Mouse (Mus musculus) CH12.LX (cell line): ENCODE measurements around the gene Fzd10. TPM values are rescaled to one million over a fixed set of nuclear protein-coding genes. Genes with fewer than 3 reads are reported as not detected.

Experiments
- DNase-seq: peaks from one replicate; pipeline ENCODE4 v3.0.0-alpha.2; 2013; ENCODE audit errors: extremely low read depth
- H3K27ac ChIP-seq: 2 replicates; pipeline ENCODE4 v1.5.1; 2012; ENCODE audit warnings: low read depth, mild to moderate bottlenecking, control low read depth, moderate library complexity; ENCODE audit not compliant: insufficient read depth
- H3K27me3 ChIP-seq: replicated peaks from 2 replicates; pipeline ENCODE3; 2012; ENCODE audit warnings: inconsistent platforms
- H3K36me3 ChIP-seq, 2 experiments: replicated peaks in 1 of 2; 2 replicates each; pipeline versions ENCODE3 to v1.6.1; 2012; ENCODE audit warnings: inconsistent platforms in 1 of 2, low read length in 1 of 2, mild to moderate bottlenecking in 1 of 2, mixed read lengths in 1 of 2, moderate library complexity in 1 of 2; ENCODE audit not compliant: control insufficient read depth in 1 of 2, insufficient read depth in 1 of 2
- H3K4me1 ChIP-seq, 2 experiments: 2 replicates each; pipeline ENCODE4 v1.6.1; 2012; ENCODE audit warnings: inconsistent platforms in 1 of 2, moderate library complexity in 1 of 2; ENCODE audit not compliant: insufficient read depth in 2 of 2, control insufficient read depth in 1 of 2
- H3K4me2 ChIP-seq: 2 replicates; pipeline ENCODE4 v1.6.1; 2012; ENCODE audit warnings: low read depth, mild to moderate bottlenecking, control low read depth; ENCODE audit not compliant: poor library complexity, insufficient read depth, severe bottlenecking
- H3K4me3 ChIP-seq, 3 experiments: fragments of 150-350 bp in 1 of 3; sonication (generic) in 1 of 3; replicated peaks in 1 of 3; 2 replicates each; pipeline versions ENCODE3 to v1.5.1; 2011 to 2012; ENCODE audit warnings: low read depth in 2 of 3, low read length in 2 of 3, mild to moderate bottlenecking in 2 of 3, moderate library complexity in 2 of 3, control low read depth in 1 of 3, improper control_type of control experiment in 1 of 3, inconsistent platforms in 1 of 3, mixed read lengths in 1 of 3; ENCODE audit not compliant: poor library complexity in 1 of 3
- H3K79me2 ChIP-seq: replicated peaks from 2 replicates; pipeline ENCODE4 v1.6.1; 2012; ENCODE audit warnings: mild to moderate bottlenecking, moderate library complexity; ENCODE audit not compliant: control insufficient read depth, poor library complexity, insufficient read depth, severe bottlenecking; ENCODE audit errors: extremely low read depth
- H3K9ac ChIP-seq: 2 replicates; pipeline ENCODE4 v1.6.1; 2012; ENCODE audit warnings: low read depth, mild to moderate bottlenecking, control low read depth, moderate library complexity; ENCODE audit not compliant: insufficient read depth
- H3K9me3 ChIP-seq: replicated peaks from 2 replicates; pipeline ENCODE3; 2012; ENCODE audit warnings: low read length, inconsistent platforms, mixed read lengths
- CHD1 ChIP-seq: IDR thresholded peaks from 2 replicates; pipeline ENCODE4 v1.6.1; 2012; ENCODE audit warnings: low read depth, low read length, improper control_type of control experiment, inconsistent platforms
- CHD2 ChIP-seq: IDR thresholded peaks from 2 replicates; pipeline ENCODE4 v1.6.1; 2011; ENCODE audit warnings: low read length, improper control_type of control experiment
- E2F4 ChIP-seq: IDR thresholded peaks from 2 replicates; pipeline ENCODE4 v1.6.1; 2011; ENCODE audit warnings: low read depth, low read length, improper control_type of control experiment; ENCODE audit not compliant: insufficient replicate concordance
- EP300 ChIP-seq: IDR thresholded peaks from 2 replicates; pipeline ENCODE4 v1.6.1; 2011; ENCODE audit warnings: low read length, improper control_type of control experiment
- ETS1 ChIP-seq: conservative IDR thresholded peaks from 2 replicates; pipeline ENCODE4 v1.6.1; 2012; ENCODE audit warnings: low read depth, mild to moderate bottlenecking, inconsistent platforms, low read length, improper control_type of control experiment, moderate library complexity
- JUN ChIP-seq: IDR thresholded peaks from 2 replicates; pipeline ENCODE4 v1.6.1; 2011; ENCODE audit warnings: low read depth, mild to moderate bottlenecking, low read length, improper control_type of control experiment, moderate library complexity; ENCODE audit not compliant: insufficient read depth
- MAFK ChIP-seq: IDR thresholded peaks from 2 replicates; pipeline ENCODE4 v1.6.1; 2011; ENCODE audit warnings: low read length, improper control_type of control experiment; ENCODE audit not compliant: insufficient replicate concordance
- MAX ChIP-seq: IDR thresholded peaks from 2 replicates; pipeline ENCODE4 v1.6.1; 2011; ENCODE audit warnings: low read length, improper control_type of control experiment
- MXI1 ChIP-seq: IDR thresholded peaks from 2 replicates; pipeline ENCODE4 v1.6.1; 2011; ENCODE audit warnings: mild to moderate bottlenecking, low read depth, low read length, improper control_type of control experiment
- NELFE ChIP-seq: IDR thresholded peaks from 2 replicates; pipeline ENCODE4 v1.6.1; 2011; ENCODE audit warnings: low read depth, low read length, improper control_type of control experiment
- PAX5 ChIP-seq: IDR thresholded peaks from 2 replicates; pipeline ENCODE4 v1.6.1; 2012; ENCODE audit warnings: low read length, inconsistent platforms, mixed read lengths
- RAD21 ChIP-seq: IDR thresholded peaks from 2 replicates; pipeline ENCODE4 v1.6.1; 2011; ENCODE audit warnings: low read depth, mild to moderate bottlenecking, low read length, improper control_type of control experiment, moderate library complexity
- TCF12 ChIP-seq: IDR thresholded peaks from 2 replicates; pipeline ENCODE4 v1.6.1; 2014; ENCODE audit warnings: low read depth, mild to moderate bottlenecking, inconsistent platforms, low read length, improper control_type of control experiment
- UBTF ChIP-seq: IDR thresholded peaks from 2 replicates; pipeline ENCODE4 v1.6.1; 2012; ENCODE audit warnings: low read depth, mild to moderate bottlenecking, inconsistent platforms, low read length, improper control_type of control experiment, moderate library complexity
- USF2 ChIP-seq: conservative IDR thresholded peaks from 2 replicates; pipeline ENCODE4 v1.6.1; 2011; ENCODE audit warnings: low read depth, low read length, improper control_type of control experiment
- ZC3H11A ChIP-seq: IDR thresholded peaks from 2 replicates; pipeline ENCODE4 v1.6.1; 2012; ENCODE audit warnings: low read depth, mild to moderate bottlenecking, inconsistent platforms, low read length, improper control_type of control experiment
- ZKSCAN1 ChIP-seq: IDR thresholded peaks from 2 replicates; pipeline ENCODE4 v1.6.1; 2012; ENCODE audit warnings: low read depth, inconsistent platforms, low read length, improper control_type of control experiment, borderline replicate concordance
- ZNF384 ChIP-seq: IDR thresholded peaks from 2 replicates; pipeline ENCODE4 v1.6.1; 2012; ENCODE audit warnings: low read depth, low read length, improper control_type of control experiment, inconsistent platforms
- dilution Hi-C: fragments of 300-500 bp; cut with MboI; formaldehyde crosslinking; loops from 2 replicates; pipeline ENCODE4 v1.14.3; 2020; ENCODE audit warnings: low sequenced_read_pairs; ENCODE audit not compliant: extremely low pct_unique_long_range_greater_than_20kb, extremely low pct_ligation_motif_present
- in situ Hi-C: fragments of 300-500 bp; cut with MboI; formaldehyde crosslinking; loops from 3 replicates; pipeline ENCODE4 v1.14.3; 2019; ENCODE audit warnings: low sequenced_read_pairs, low pct_ligation_motif_present, low pct_unique_long_range_greater_than_20kb, mixed read lengths
- polyA plus RNA-seq: library from polyadenylated mRNA; unstranded; fragments of >175 nt; gene quantifications from 2 replicates; pipeline ENCODE4 v1.2.1, GENCODE M21; 2012; ENCODE audit warnings: low read depth; ENCODE audit not compliant: insufficient read length
- total RNA-seq, 2 experiments: library from RNA; depleted of rRNA; stranded (reverse); fragments of 300-350 nt in 1 of 2; fragments of >200 nt in 1 of 2; gene quantifications; 2 replicates each; pipeline ENCODE4 v1.2.3; 2012 to 2014

The Fzd10 gene
- total and polyA plus RNA-seq, 3 experiments, result not detected

GRCm38 (mm10) chr5:128598760-128599364, 1.8 kb upstream of the Fzd10 start:
- Histone ChIP-seq H3K4me3 (peak overlapping the region in 1 of 3 experiments; percentile 5), H3K36me3 (no peaks in the 10 kb centered on the region), H3K4me1 (no peaks in the 10 kb centered on the region), H3K9ac (no peak overlapping the region), H3K4me2 (no peak overlapping the region), H3K9me3 (peaks cover 82% of the 10 kb centered on the region)
- in situ Hi-C loops, result no loop called here
- no peak for TF ChIP-seq MAFK
- TF ChIP-seq, all 38 proteins: peak for 0
- H3K79me2 ChIP-seq, result no peaks in the 10 kb centered on the region
- no peak for DNase-seq
- H3K27ac ChIP-seq, result no peak overlapping the region
- dilution Hi-C loops, result no loop called here
- H3K27me3 ChIP-seq, result no peaks in the 10 kb centered on the region

- Histone ChIP-seq H3K27me3 (no peaks in the 10 kb centered on the region), H3K9me3 (peaks cover 81% of the 10 kb centered on the region), H3K4me1 (no peaks in the 10 kb centered on the region), H3K36me3 (no peaks in the 10 kb centered on the region), H3K4me2 (no peak overlapping the region), H3K9ac (no peak overlapping the region), H3K79me2 (no peaks in the 10 kb centered on the region), H3K27ac (no peak overlapping the region), H3K4me3 (peak overlapping the region in 1 of 3 experiments; percentile 5)
- DNase-seq, result no peak
- TF ChIP-seq PAX5 (no peak), ZKSCAN1 (no peak), USF2 (no peak), ZC3H11A (no peak), CHD1 (no peak), MXI1 (no peak), EP300 (no peak), JUN (no peak), UBTF (no peak), RAD21 (no peak), CHD2 (no peak), ETS1 (no peak), MAX (no peak), ZNF384 (no peak), TCF12 (no peak), E2F4 (no peak), NELFE (no peak)
- in situ Hi-C loops, result no loop called here
- dilution Hi-C loops, result no loop called here
These were observed 1.1 kb upstream of the Fzd10 start for GRCm38 (mm10) chr5:128599365-128600071.
